Mouse (Mus musculus): ENCODE data around the gene Pif1. TPM values are rescaled to one million over a fixed set of nuclear protein-coding genes. Genes with fewer than 3 reads are reported as not detected.

Gene Pif1
- polyA plus RNA-seq, 1 experiment from 2014 or later: 15.8 TPM

GRCm38 (mm10) chr9:65606321-65607109, 19.6 kb downstream of the Pif1 start:
- Histone ChIP-seq H3K27ac (no peak overlapping the region), H3K36me3 (no peaks in the 10 kb centered on the region), H3K4me3 (no peak overlapping the region), H3K4me2 (replicated peaks) (no peak overlapping the region), H3K27me3 (replicated peaks) (peaks cover 4% of the 10 kb centered on the region; the same call in 1 of the 2 replicates), H3K9ac (no peak overlapping the region), H3K4me1 (peaks cover 2% of the 10 kb centered on the region; the same call in 1 of the 2 replicates), H3K9me3 (no peaks in the 10 kb centered on the region)
- WGBS: 41% methylated on average over 9 of the region's 9 CpGs
- no peak for ATAC-seq (ENCODE audit: low FRiP score, low read depth)

GRCm38 (mm10) chr9:65607120-65607519, 20.2 kb downstream of the Pif1 start:
- Histone ChIP-seq H3K27me3 (replicated peaks) (peaks cover 4% of the 10 kb centered on the region; the same call in 1 of the 2 replicates), H3K36me3 (no peaks in the 10 kb centered on the region), H3K27ac (no peak overlapping the region), H3K9ac (no peak overlapping the region), H3K4me3 (no peak overlapping the region), H3K4me2 (replicated peaks) (no peak overlapping the region), H3K4me1 (peaks cover 2% of the 10 kb centered on the region; the same call in 1 of the 2 replicates), H3K9me3 (no peaks in the 10 kb centered on the region)
- WGBS: 50% methylated on average over 2 of the region's 2 CpGs
- ATAC-seq (ENCODE audit: low FRiP score, low read depth): no peak

GRCm38 (mm10) chr9:65611969-65612486, 25.1 kb downstream of the Pif1 start:
- Histone ChIP-seq H3K4me2 (replicated peaks) (no peak overlapping the region), H3K4me1 (no peaks in the 10 kb centered on the region), H3K36me3 (no peaks in the 10 kb centered on the region), H3K27ac (no peak overlapping the region), H3K9me3 (no peaks in the 10 kb centered on the region), H3K4me3 (no peak overlapping the region), H3K27me3 (replicated peaks) (peaks cover 2% of the 10 kb centered on the region; the same call in 1 of the 2 replicates), H3K9ac (no peak overlapping the region)
- no peak for ATAC-seq (ENCODE audit: low FRiP score, low read depth)
- WGBS: 88% methylated on average over 5 of the region's 5 CpGs

- no peak overlapping the region for H3K27ac ChIP-seq
- WGBS: 76% methylated on average over 2 of the region's 2 CpGs
- no peak overlapping the region for H3K4me3 ChIP-seq
- H3K36me3 ChIP-seq: no peaks in the 10 kb centered on the region
- H3K27me3 ChIP-seq (replicated peaks): no peaks in the 10 kb centered on the region
- ATAC-seq (ENCODE audit: low FRiP score, low read depth): no peak
- no peaks in the 10 kb centered on the region for H3K9me3 ChIP-seq
- no peak overlapping the region for H3K9ac ChIP-seq
- H3K4me1 ChIP-seq: no peaks in the 10 kb centered on the region
- H3K4me2 ChIP-seq (replicated peaks): no peak overlapping the region
Measured at GRCm38 (mm10) chr9:65613098-65613497, 26.1 kb downstream of the Pif1 start.

- H3K9me3 ChIP-seq: no peaks in the 10 kb centered on the region
- ATAC-seq (ENCODE audit: low FRiP score, low read depth): no peak
- H3K36me3 ChIP-seq: no peaks in the 10 kb centered on the region
- H3K27ac ChIP-seq: no peak overlapping the region
- WGBS: 69% methylated on average over 3 of the region's 3 CpGs
- no peak overlapping the region for H3K9ac ChIP-seq
- H3K4me1 ChIP-seq: no peaks in the 10 kb centered on the region
- no peaks in the 10 kb centered on the region for H3K27me3 ChIP-seq (replicated peaks)
- no peak overlapping the region for H3K4me2 ChIP-seq (replicated peaks)
- H3K4me3 ChIP-seq: no peak overlapping the region
Measured at GRCm38 (mm10) chr9:65619311-65619710, 32.4 kb downstream of the Pif1 start.

GRCm38 (mm10) chr9:65621196-65621595, 34.2 kb downstream of the Pif1 start:
- Histone ChIP-seq H3K9ac (no peak overlapping the region), H3K4me2 (replicated peaks) (no peak overlapping the region), H3K27me3 (replicated peaks) (no peaks in the 10 kb centered on the region), H3K27ac (no peak overlapping the region), H3K9me3 (no peaks in the 10 kb centered on the region), H3K36me3 (no peaks in the 10 kb centered on the region), H3K4me3 (no peak overlapping the region), H3K4me1 (no peaks in the 10 kb centered on the region)
- WGBS: 89% methylated on average over 4 of the region's 4 CpGs
- ATAC-seq (ENCODE audit: low FRiP score, low read depth): no peak

- H3K36me3 ChIP-seq: no peaks in the 10 kb centered on the region
- H3K9ac ChIP-seq: no peak overlapping the region
- no peak for ATAC-seq (ENCODE audit: low FRiP score, low read depth)
- no peaks in the 10 kb centered on the region for H3K4me1 ChIP-seq
- WGBS: 76% methylated on average over 2 of the region's 2 CpGs
- no peak overlapping the region for H3K4me3 ChIP-seq
- H3K27me3 ChIP-seq (replicated peaks): no peaks in the 10 kb centered on the region
- H3K4me2 ChIP-seq (replicated peaks): no peak overlapping the region
- H3K9me3 ChIP-seq: no peaks in the 10 kb centered on the region
- no peak overlapping the region for H3K27ac ChIP-seq
Measured at GRCm38 (mm10) chr9:65621666-65622065, 34.7 kb downstream of the Pif1 start.

GRCm38 (mm10) chr9:65622826-65623225, 35.9 kb downstream of the Pif1 start:
- H3K27ac ChIP-seq: no peak overlapping the region
- no peaks in the 10 kb centered on the region for H3K9me3 ChIP-seq
- H3K36me3 ChIP-seq: no peaks in the 10 kb centered on the region
- WGBS: 88% methylated on average over 5 of the region's 5 CpGs
- H3K4me1 ChIP-seq: no peaks in the 10 kb centered on the region
- no peak overlapping the region for H3K9ac ChIP-seq
- H3K4me2 ChIP-seq (replicated peaks): no peak overlapping the region
- H3K4me3 ChIP-seq: no peak overlapping the region
- ATAC-seq (ENCODE audit: low FRiP score, low read depth): no peak
- H3K27me3 ChIP-seq (replicated peaks): peaks cover 7% of the 10 kb centered on the region

GRCm38 (mm10) chr9:65624266-65624665, 37.3 kb downstream of the Pif1 start:
- H3K9ac ChIP-seq: no peak overlapping the region
- H3K27ac ChIP-seq: no peak overlapping the region
- no peaks in the 10 kb centered on the region for H3K9me3 ChIP-seq
- no peaks in the 10 kb centered on the region for H3K36me3 ChIP-seq
- H3K4me2 ChIP-seq (replicated peaks): no peak overlapping the region
- 79% methylated on average over 2 of the region's 2 CpGs for WGBS
- peaks cover 19% of the 10 kb centered on the region for H3K27me3 ChIP-seq (replicated peaks)
- peaks cover 5% of the 10 kb centered on the region for H3K4me1 ChIP-seq
- H3K4me3 ChIP-seq: no peak overlapping the region
- ATAC-seq (ENCODE audit: low FRiP score, low read depth): no peak

GRCm38 (mm10) chr9:65629025-65629766, 42.2 kb downstream of the Pif1 start, which contains the start of gene Rbpms2:
Rbpms2 (plus strand) TSS chr9:65629648.
- Histone ChIP-seq H3K4me2 (replicated peaks) (peak within 1 kb of the TSS; percentile 99), H3K36me3 (no peaks in the 10 kb centered on the region), H3K27ac (no peak within 1 kb of the TSS), H3K4me3 (peak within 1 kb of the TSS; percentile 66), H3K9ac (peak within 1 kb of the TSS; percentile 66), H3K4me1 (peaks cover 16% of the 10 kb centered on the region), H3K9me3 (no peaks in the 10 kb centered on the region), H3K27me3 (replicated peaks) (peaks cover 47% of the 10 kb centered on the region)
- WGBS: 1% methylated on average over 39 of the region's 40 CpGs
- ATAC-seq (ENCODE audit: low FRiP score, low read depth): peak; percentile 13; the same call in 1 of the 2 replicates

- H3K27me3 ChIP-seq (replicated peaks): peaks cover 47% of the 10 kb centered on the region
Measured at GRCm38 (mm10) chr9:65629767-65630630, 43.0 kb downstream of the Pif1 start.

More at GRCm38 (mm10) chr9:65629767-65630630, 43.0 kb downstream of the Pif1 start:
- Histone ChIP-seq H3K9me3 (no peaks in the 10 kb centered on the region), H3K36me3 (no peaks in the 10 kb centered on the region), H3K4me3 (peak overlapping the region; percentile 66), H3K4me1 (peaks cover 16% of the 10 kb centered on the region), H3K27ac (no peak overlapping the region), H3K4me2 (replicated peaks) (peak overlapping the region; percentile 99), H3K9ac (peak overlapping the region; percentile 66)
- WGBS: under 1% methylated on average over 57 of the region's 83 CpGs
- peak; percentile 87 for ATAC-seq (ENCODE audit: low FRiP score, low read depth)

Measured in neural tube, embryonic 12.5 days (tissue).